Mouse (Mus musculus) kidney, embryonic 15.5 days (tissue): ENCODE measurements at regions not wholly inside any gene's neighbourhood (a gene's known extent, or its start where the extent isn't known, plus 50 kb on each side); places are given as distances from the start of the nearest gene placed in this dataset.

Experiments used
- ATAC-seq: fragments of 200-750 bp; cut with Nextera tagmentation; replicated peaks from 2 replicates; pipeline ENCODE4 v1.8.0; 2017; ENCODE audit warnings: moderate TSS enrichment; ENCODE audit not compliant: low FRiP score
- H3K27ac ChIP-seq: fragments of 300-500 bp; sonication (generic); 2 replicates; pipeline ENCODE4 v1.5.1; 2015; ENCODE audit warnings: mild to moderate bottlenecking, inconsistent platforms
- H3K27me3 ChIP-seq: fragments of 300-500 bp; sonication (generic); 2 replicates; pipeline ENCODE4 v1.6.1; 2015; ENCODE audit warnings: inconsistent platforms
- H3K36me3 ChIP-seq: fragments of 300-500 bp; sonication (generic); 2 replicates; pipeline ENCODE4 v1.6.1; 2015; ENCODE audit warnings: inconsistent platforms
- H3K4me1 ChIP-seq: fragments of 300-500 bp; sonication (generic); 2 replicates; pipeline ENCODE4 v1.6.1; 2015; ENCODE audit warnings: inconsistent platforms
- H3K4me2 ChIP-seq: fragments of 300-500 bp; sonication (generic); 2 replicates; pipeline ENCODE4 v1.6.1; 2015; ENCODE audit warnings: moderate library complexity, mild to moderate bottlenecking, inconsistent platforms
- H3K4me3 ChIP-seq: fragments of 300-500 bp; sonication (generic); replicated peaks from 2 replicates; pipeline ENCODE4 v1.5.1; 2015; ENCODE audit warnings: mild to moderate bottlenecking, inconsistent platforms
- H3K9ac ChIP-seq: fragments of 300-500 bp; sonication (generic); 2 replicates; pipeline ENCODE4 v1.6.1; 2015; ENCODE audit warnings: mild to moderate bottlenecking, inconsistent platforms
- H3K9me3 ChIP-seq: fragments of 300-500 bp; sonication (generic); replicated peaks from 2 replicates; pipeline ENCODE4 v1.6.1; 2016; ENCODE audit warnings: inconsistent platforms
- WGBS: fragments of 180-500 bp; shearing (Covaris S2); methylation state at CpG from one replicate; pipeline ENCODE4 v1.1.7; 2015; ENCODE audit warnings: mixed read lengths; 5-methylcytosine and 5-hydroxymethylcytosine counted together

GRCm38 (mm10) chr1:75873911-75874310, 327.8 kb downstream of the Slc4a3 start:
- H3K9me3 ChIP-seq: no peaks in the 10 kb centered on the region
- no peak overlapping the region for H3K4me3 ChIP-seq
- H3K4me1 ChIP-seq: no peaks in the 10 kb centered on the region
- H3K4me2 ChIP-seq: no peak overlapping the region
- no peaks in the 10 kb centered on the region for H3K36me3 ChIP-seq
- no peak for ATAC-seq
- no peak overlapping the region for H3K27ac ChIP-seq
- 82% methylated on average over 6 of the region's 6 CpGs for WGBS
- H3K9ac ChIP-seq: no peak overlapping the region
- no peaks in the 10 kb centered on the region for H3K27me3 ChIP-seq

- Histone ChIP-seq H3K4me1 (no peaks in the 10 kb centered on the region), H3K4me2 (no peak overlapping the region), H3K36me3 (no peaks in the 10 kb centered on the region), H3K27ac (no peak overlapping the region), H3K9me3 (no peaks in the 10 kb centered on the region), H3K27me3 (no peaks in the 10 kb centered on the region), H3K9ac (no peak overlapping the region), H3K4me3 (no peak overlapping the region)
- 76% methylated on average over 5 of the region's 5 CpGs for WGBS
- no peak for ATAC-seq
These were observed 331.1 kb downstream of the Slc4a3 start for GRCm38 (mm10) chr1:75877209-75877608.

GRCm38 (mm10) chr1:75885632-75886031, 339.6 kb downstream of the Slc4a3 start:
- Histone ChIP-seq H3K27me3 (no peaks in the 10 kb centered on the region), H3K4me3 (no peak overlapping the region), H3K9ac (no peak overlapping the region), H3K36me3 (no peaks in the 10 kb centered on the region), H3K27ac (no peak overlapping the region), H3K9me3 (no peaks in the 10 kb centered on the region), H3K4me2 (no peak overlapping the region; the same call in 1 of the 2 replicates), H3K4me1 (no peaks in the 10 kb centered on the region)
- 11% methylated on average over 7 of the region's 7 CpGs for WGBS
- ATAC-seq: 0 out of 2 replicates have a peak, but pooled peaks have one; percentile 9

DNA sequence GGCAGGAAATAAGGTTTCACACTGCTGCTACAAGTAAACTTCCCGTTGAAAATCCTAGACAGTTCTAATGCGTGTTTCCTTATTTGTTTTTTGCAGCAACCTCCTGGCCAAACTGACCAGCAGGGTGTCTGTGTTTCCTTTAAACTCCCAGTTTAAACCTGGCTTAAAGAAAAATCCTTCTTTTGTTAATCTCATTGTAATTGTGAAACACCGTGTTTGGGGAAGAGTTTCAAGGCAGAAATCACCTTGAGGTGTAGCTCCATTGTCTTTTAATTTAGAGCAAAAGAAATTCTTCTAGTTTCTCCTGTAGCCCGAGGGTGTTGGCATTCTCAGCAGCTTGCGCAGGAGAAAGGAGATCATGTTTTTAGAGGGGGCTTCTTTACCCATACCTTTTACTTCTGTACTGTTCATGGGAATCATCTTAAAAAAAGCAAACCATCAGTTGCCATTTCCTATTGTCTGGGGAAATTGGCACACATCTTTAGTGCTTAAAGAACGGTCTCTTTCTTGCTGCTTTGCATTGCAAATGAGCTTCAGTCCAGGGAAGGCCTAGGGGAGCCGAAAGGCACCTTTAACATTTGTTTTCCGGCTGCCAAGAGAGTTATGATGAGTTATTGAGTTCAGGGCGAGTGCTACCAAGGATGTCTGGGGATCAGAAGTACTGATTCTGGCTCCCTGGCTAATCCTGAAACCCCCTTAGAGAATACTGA, 342.6 kb downstream of the Slc4a3 start:
- Histone ChIP-seq H3K4me2 (no peak overlapping the region), H3K9ac (no peak overlapping the region), H3K36me3 (no peaks in the 10 kb centered on the region), H3K9me3 (no peaks in the 10 kb centered on the region), H3K4me1 (no peaks in the 10 kb centered on the region), H3K27me3 (no peaks in the 10 kb centered on the region), H3K4me3 (no peak overlapping the region), H3K27ac (no peak overlapping the region)
- 32% methylated on average over 9 of the region's 9 CpGs for WGBS
- ATAC-seq: no peak

GRCm38 (mm10) chr1:75889847-75890591, 344.0 kb downstream of the Slc4a3 start:
- no peak overlapping the region for H3K4me2 ChIP-seq
- no peak for ATAC-seq
- H3K36me3 ChIP-seq: no peaks in the 10 kb centered on the region
- WGBS: 77% methylated on average over 4 of the region's 4 CpGs
- H3K27ac ChIP-seq: no peak overlapping the region
- H3K4me3 ChIP-seq: no peak overlapping the region
- H3K27me3 ChIP-seq: no peaks in the 10 kb centered on the region
- no peak overlapping the region for H3K9ac ChIP-seq
- no peaks in the 10 kb centered on the region for H3K9me3 ChIP-seq
- H3K4me1 ChIP-seq: no peaks in the 10 kb centered on the region

- H3K9ac ChIP-seq: no peak overlapping the region
- no peaks in the 10 kb centered on the region for H3K9me3 ChIP-seq
- H3K4me2 ChIP-seq: no peak overlapping the region
- H3K4me1 ChIP-seq: no peaks in the 10 kb centered on the region
- H3K27ac ChIP-seq: no peak overlapping the region
- no peaks in the 10 kb centered on the region for H3K27me3 ChIP-seq
- H3K36me3 ChIP-seq: no peaks in the 10 kb centered on the region
- H3K4me3 ChIP-seq: no peak overlapping the region
- 74% methylated on average over 10 of the region's 10 CpGs for WGBS
- ATAC-seq: no peak
These were observed 344.7 kb downstream of the Slc4a3 start for GRCm38 (mm10) chr1:75890636-75891276.

GRCm38 (mm10) chr1:75895550-75895949, 349.5 kb downstream of the Slc4a3 start:
- H3K4me2 ChIP-seq: no peak overlapping the region
- H3K4me1 ChIP-seq: no peaks in the 10 kb centered on the region
- 94% methylated on average over 1 of the region's 1 CpGs for WGBS
- no peak overlapping the region for H3K9ac ChIP-seq
- ATAC-seq: no peak
- H3K36me3 ChIP-seq: no peaks in the 10 kb centered on the region
- no peak overlapping the region for H3K27ac ChIP-seq
- H3K9me3 ChIP-seq: no peaks in the 10 kb centered on the region
- no peak overlapping the region for H3K4me3 ChIP-seq
- no peaks in the 10 kb centered on the region for H3K27me3 ChIP-seq

GRCm38 (mm10) chr1:75901146-75901545, 355.1 kb downstream of the Slc4a3 start:
- H3K4me3 ChIP-seq: no peak overlapping the region

DNA sequence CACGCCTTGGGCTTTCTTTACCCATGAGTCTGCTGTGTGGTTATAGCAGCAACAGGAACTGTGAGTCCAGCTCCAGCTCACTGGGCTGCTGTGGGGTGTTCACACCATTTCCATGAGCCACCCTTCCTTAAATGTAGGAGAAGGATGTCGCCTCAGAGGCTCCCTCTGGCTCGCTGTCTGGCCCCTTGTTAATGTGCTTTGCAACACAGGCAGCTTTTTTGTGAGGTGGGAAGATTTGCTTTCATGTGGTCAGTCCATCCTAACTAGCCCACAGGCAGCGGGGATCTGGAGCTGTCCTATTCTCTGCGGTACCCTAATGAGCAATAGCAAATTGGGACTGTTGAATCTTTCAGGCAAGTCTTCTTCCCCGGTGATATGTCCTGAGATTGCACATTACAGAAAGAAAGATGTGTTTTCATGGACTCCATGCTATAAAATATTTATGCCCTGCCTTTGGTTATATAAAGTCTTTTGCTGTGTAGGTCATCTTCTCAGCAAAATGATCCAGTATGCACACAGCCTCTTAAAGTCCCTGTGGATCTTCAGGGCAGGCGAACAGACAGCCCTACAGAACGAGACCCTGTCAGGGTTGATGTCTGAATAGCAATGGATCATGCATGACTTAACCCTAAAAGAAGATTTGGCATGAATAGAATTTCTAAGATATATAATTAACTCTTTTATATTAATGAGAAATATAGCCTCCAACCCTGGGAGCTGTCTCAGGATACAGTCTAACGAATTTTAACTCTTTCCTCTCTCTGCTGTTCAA, 359.8 kb downstream of the Slc4a3 start:
- 75% methylated on average over 9 of the region's 9 CpGs for WGBS
- Histone ChIP-seq H3K4me2 (no peak overlapping the region), H3K9me3 (no peaks in the 10 kb centered on the region), H3K4me1 (no peaks in the 10 kb centered on the region), H3K27ac (no peak overlapping the region), H3K9ac (no peak overlapping the region), H3K4me3 (no peak overlapping the region), H3K36me3 (no peaks in the 10 kb centered on the region), H3K27me3 (no peaks in the 10 kb centered on the region)
- no peak for ATAC-seq

More at GRCm38 (mm10) chr1:75901146-75901545, 355.1 kb downstream of the Slc4a3 start:
- Histone ChIP-seq H3K36me3 (no peaks in the 10 kb centered on the region), H3K9me3 (no peaks in the 10 kb centered on the region), H3K4me1 (no peaks in the 10 kb centered on the region), H3K27ac (no peak overlapping the region), H3K4me2 (no peak overlapping the region), H3K27me3 (no peaks in the 10 kb centered on the region), H3K9ac (no peak overlapping the region)
- ATAC-seq: no peak
- WGBS: 44% methylated on average over 1 of the region's 1 CpGs

DNA sequence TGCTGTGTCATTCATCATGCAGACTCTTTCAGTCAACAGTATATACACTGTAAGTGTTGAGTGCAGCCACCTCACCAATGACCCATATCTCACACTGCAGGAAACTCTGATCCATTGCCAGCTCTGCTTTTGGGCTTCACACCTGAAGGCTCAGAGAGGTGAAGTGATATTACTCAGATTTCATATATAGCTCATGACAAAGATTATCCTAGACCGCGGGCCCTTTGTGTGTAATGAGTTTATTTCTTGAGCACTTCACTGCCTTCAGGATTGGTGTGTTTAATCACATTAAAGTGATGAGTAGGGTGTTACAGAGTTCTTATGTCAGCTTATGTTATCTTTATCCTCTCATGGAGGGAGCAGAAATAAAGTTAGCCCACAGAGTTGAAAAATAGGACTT, 369.2 kb downstream of the Slc4a3 start:
- ATAC-seq: no peak
- no peak overlapping the region for H3K27ac ChIP-seq
- no peaks in the 10 kb centered on the region for H3K9me3 ChIP-seq
- 88% methylated on average over 2 of the region's 2 CpGs for WGBS
- no peaks in the 10 kb centered on the region for H3K27me3 ChIP-seq
- no peak overlapping the region for H3K4me2 ChIP-seq
- no peak overlapping the region for H3K9ac ChIP-seq
- peaks cover 4% of the 10 kb centered on the region; the same call in 1 of the 2 replicates for H3K4me1 ChIP-seq
- no peak overlapping the region for H3K4me3 ChIP-seq
- H3K36me3 ChIP-seq: no peaks in the 10 kb centered on the region

DNA sequence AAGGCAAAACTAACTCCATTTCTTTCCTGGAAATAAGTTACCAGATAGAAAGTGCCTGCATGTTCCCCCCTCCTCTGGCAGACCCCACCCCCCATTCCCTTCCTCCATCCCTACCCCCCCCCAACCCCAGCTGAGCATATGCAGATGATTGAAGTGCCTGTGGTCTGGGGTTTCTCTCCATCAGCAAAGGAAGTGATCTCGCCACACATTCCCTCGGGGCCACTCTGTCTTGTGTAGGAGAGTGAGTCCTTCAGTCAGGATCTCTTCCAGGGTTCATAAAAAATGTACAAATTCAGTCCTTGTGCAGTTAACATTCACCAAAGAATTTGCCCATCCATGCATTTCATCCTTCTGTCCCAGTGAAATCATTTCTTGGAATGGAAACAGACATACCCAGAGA, 370.1 kb downstream of the Slc4a3 start:
- Histone ChIP-seq H3K27me3 (no peaks in the 10 kb centered on the region), H3K36me3 (no peaks in the 10 kb centered on the region), H3K4me2 (no peak overlapping the region), H3K4me1 (peaks cover 4% of the 10 kb centered on the region; the same call in 1 of the 2 replicates), H3K9me3 (no peaks in the 10 kb centered on the region), H3K9ac (no peak overlapping the region), H3K27ac (no peak overlapping the region), H3K4me3 (no peak overlapping the region)
- no peak for ATAC-seq
- WGBS: 51% methylated on average over 2 of the region's 2 CpGs

DNA sequence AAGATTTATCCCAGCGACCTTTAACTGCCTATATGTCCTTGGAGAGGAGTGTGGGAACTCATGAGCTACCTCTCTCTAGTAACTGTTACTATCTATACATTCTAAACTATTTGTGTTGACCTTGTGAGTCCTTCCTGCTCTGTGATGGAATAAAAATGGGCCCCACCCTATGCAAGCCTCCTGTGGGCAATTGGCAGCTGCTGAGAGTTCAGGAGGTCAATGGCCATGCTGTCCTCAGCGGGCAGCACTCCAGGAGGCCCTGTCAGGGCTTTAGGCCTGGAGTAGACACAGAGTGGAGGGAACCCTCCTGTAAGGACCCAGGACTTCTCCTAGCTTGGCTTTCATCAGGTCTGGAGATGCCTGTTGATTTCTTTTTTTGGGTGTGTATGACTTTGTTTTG, 373.1 kb downstream of the Slc4a3 start:
- peaks cover 4% of the 10 kb centered on the region; the same call in 1 of the 2 replicates for H3K4me1 ChIP-seq
- no peak for ATAC-seq
- H3K9me3 ChIP-seq: no peaks in the 10 kb centered on the region
- no peak overlapping the region for H3K4me3 ChIP-seq
- no peak overlapping the region for H3K9ac ChIP-seq
- no peaks in the 10 kb centered on the region for H3K36me3 ChIP-seq
- no peaks in the 10 kb centered on the region for H3K27me3 ChIP-seq
- H3K4me2 ChIP-seq: no peak overlapping the region
- WGBS: 63% methylated on average over 2 of the region's 2 CpGs
- H3K27ac ChIP-seq: no peak overlapping the region
